Mouse (Mus musculus) v-Abl transformed pro-B cells (cell line): ENCODE measurements around the gene Gm28870.
"Not testable (repeated sequence)": the region's sequence is repeated elsewhere in the genome, so short reads cannot be mapped to it uniquely, and the experiment has no call there.

ENCODE experiments used
- in situ Hi-C, 2 experiments: fragments of 400-800 bp; cut with MboI; formaldehyde crosslinking; loops; one replicate each; pipeline ENCODE4 v1.15.1; 2025; ENCODE audit not compliant: unreplicated experiment in 2 of 2

The Gm28870 gene

DNA sequence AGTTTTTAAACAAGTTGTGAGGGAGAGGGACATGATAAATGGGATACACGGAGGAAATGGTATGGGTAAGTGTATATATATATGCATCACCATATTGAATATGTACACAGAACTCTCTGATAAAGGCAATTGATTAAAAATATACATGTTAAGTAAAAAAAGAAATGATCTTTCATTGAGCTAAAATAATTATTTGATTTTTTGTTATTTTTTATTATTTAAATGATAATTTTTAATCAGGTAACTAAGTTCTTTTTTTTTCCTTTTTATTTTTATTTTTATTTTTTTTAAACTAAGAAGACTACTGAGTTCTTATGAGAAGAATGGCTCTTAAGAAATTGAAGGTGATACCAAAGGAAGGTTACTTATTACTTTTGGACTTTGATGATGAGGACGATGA lies at the start of gene Gm28870:
Gene Gm28870 (plus strand): TSS at position 301 of the 400 bp plus-strand sequence.
- in situ Hi-C loops: not testable (repeated sequence)
